Mouse (Mus musculus) liver, embryonic 14.5 days (tissue): ENCODE data around the gene Atp8a1.

ENCODE experiments used
- CTCF ChIP-seq: IDR thresholded peaks from 2 replicates; pipeline ENCODE4 v1.5.1; 2016; ENCODE audit warnings: antibody characterized with exemption, low read depth, control low read depth
- EP300 ChIP-seq: IDR thresholded peaks from 2 replicates; pipeline ENCODE4 v1.6.1; 2016; ENCODE audit warnings: antibody characterized with exemption, low read depth

DNA sequence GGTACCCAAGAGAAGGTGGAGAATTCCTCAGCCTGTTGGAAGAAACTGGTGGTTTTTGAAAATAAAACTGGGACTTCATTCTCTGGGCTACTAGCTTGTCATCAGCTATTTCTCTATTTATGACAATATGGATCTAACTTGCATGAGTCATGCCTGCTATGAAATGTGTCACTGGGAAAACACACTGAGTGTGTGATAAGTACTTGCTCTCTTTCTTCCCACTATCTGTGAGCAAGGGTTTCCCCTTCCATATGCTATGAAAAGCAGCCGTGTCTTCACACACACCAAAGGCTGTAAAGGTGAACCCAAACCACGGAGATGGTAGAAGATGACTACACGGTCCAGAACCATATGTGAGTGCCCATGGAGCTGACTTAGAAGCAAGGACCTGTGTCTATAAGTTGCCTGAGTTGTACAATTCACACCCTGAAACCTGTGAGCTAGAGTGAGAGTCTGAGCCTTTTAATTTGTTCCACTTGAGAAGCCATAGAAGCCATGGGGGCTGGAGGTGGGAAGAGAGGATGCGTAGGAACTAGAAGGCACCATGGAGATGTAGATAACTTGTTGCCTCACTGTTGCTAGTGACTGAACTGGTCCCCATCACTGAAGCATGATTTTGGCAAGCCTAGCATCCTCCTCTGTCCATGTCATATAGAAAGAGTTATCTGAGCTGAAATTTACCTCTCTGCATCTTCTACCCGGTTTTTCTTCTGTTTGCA is 203.5 kb downstream of the Atp8a1 start:
- TF ChIP-seq CTCF (no peak), EP300 (no peak)
